Mouse (Mus musculus) central nervous system, embryonic 18 days (tissue): ENCODE measurements around the gene Tm7sf3. TPM values are rescaled to one million over a fixed set of nuclear protein-coding genes. Genes with fewer than 3 reads are reported as not detected.

Experiments
- polyA plus RNA-seq: library from polyadenylated mRNA; depleted of rRNA; stranded (reverse); fragments of >200 nt; gene quantifications from 2 replicates; pipeline ENCODE4 v1.2.3, GENCODE M21; 2012; rRNA removed

Tm7sf3 gene
- polyA plus RNA-seq, result 18.8 TPM in 2 replicates

DNA sequence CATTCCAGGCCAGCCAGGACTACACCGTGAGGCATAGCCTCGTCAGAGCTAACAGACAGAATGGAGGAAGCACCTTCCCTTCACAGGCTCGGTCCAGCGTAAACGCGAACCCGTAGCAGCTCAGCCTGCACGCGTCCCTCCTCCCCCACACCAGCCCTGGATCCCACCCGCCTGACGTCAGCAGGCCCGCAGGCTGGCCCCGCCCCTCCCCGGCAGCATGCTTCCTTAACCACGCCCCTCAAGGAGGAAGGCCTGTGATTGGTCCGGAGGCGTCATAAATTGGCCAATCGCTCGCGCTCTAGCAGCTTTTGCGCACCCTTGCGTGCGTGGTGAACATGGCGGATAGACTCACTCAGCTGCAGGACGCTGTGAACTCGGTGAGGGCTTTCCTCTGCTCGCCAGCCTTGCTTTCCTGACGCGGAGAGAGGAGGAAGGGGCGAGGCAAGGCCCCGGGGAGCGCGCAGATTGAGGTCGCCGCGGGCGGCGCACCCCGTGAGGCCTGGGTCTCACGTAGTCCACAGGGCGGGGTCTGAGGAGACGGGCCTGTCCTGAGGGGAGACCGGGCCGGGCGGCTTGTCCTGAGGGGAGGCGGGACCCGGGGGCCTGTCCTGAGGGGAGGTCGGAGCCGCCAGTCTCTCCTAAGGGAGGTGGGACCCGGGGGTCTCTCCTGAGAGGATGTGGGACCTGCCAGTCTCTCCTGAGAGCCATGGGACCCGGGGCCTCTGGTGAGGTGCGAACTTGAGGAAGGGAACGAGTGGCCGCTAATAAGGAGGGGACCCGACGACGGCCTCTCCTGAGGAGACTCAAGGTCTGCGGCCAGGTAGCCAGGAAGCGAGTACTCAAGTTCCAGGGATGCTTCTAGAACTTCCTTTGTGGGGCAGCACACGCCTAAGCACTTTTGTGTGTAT lies at the start of gene Tm7sf3, which contains the start of gene Med21:
TSS of gene Tm7sf3 (minus strand) at position 549 of the 908 bp plus-strand sequence.
TSS of gene Med21 (plus strand) at position 272 of the 908 bp plus-strand sequence.

DNA sequence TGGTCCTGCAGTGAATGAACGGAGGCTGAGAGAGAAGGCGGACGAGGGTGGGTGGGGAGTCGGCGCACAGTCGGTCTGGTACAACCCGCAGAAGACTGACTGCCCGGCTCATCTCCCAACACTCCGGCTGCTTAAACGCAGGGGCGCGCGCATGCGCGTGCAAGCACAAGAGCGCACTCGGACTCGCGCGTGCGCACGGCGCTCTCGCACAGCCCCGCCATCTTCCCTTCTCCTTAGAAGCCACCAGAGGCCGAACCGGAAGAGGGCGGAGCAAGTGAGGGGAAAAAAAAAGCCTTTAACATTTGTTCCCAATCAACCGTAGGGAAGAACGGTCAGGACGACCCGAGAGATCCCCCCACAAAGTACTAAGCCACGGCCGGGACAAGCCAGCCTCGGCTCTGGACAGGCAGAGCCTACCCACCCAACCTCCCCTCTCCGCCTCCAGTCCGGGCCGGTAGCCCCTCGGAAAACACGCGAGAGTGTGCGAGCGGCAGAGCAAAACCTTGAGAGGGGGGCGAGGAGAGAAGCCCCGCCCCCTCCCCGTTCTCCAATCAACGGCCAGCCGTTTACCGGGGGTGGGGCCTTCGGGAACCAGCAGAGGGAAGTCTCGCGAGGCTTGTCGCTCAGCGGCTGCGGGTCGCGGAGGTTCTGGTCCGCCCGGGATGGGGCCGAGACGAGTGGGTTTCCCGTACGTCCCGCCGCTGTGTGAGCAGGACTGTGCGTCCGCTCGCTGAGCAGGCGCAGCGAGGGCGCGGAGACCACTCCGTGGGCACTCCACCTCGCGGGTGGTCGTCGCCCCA lies 65.1 kb downstream of the Tm7sf3 start, which contains the start of gene Ints13:
TSS of gene Ints13 (minus strand) at position 526 of the 800 bp plus-strand sequence.

DNA sequence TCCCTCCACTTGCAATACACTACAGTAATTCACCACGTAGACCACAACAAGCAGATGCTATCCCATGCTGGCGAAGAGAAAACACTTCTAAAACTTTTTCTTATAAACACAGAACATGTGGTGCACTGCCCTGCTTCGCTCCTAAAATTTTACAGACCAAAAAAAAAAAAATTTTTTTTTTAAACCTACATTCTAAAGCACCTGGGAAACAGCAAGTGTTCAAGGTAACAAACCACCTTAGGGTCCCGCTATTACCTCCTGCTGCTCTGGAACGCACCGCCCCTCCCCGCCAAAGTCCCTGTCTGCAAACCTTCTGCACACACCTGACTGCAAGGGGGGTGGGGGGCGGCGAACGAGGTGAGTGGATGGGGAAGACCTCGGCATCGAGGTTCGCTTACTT lies 65.7 kb downstream of the Tm7sf3 start, which contains the start of gene Fgfr1op2:
TSS of gene Fgfr1op2 (plus strand) at position 301 of the 400 bp plus-strand sequence.

Other genes with a start within 250 kb of the Tm7sf3 start
- gene Itpr2, start 140.6 kb downstream of the Tm7sf3 start, polyA plus RNA-seq, result 2.2 and 2.7 TPM in 2 replicates
- gene Fgfr1op2, start 65.6 kb downstream of the Tm7sf3 start, polyA plus RNA-seq, result 31.7 and 33.6 TPM in 2 replicates
- 56.2 and 56.4 TPM in 2 replicates for gene Ints13, start 65.0 kb downstream of the Tm7sf3 start, polyA plus RNA-seq
- 82.2 and 90.9 TPM in 2 replicates for gene Med21, start 277 bp downstream of the Tm7sf3 start, polyA plus RNA-seq
- gene Stk38l, start 82.2 kb upstream of the Tm7sf3 start, polyA plus RNA-seq, result 6.9 and 7.2 TPM in 2 replicates
- 11.8 and 14.5 TPM in 2 replicates for gene Arntl2, start 153.2 kb upstream of the Tm7sf3 start, polyA plus RNA-seq
- not detected in 2 replicates for gene Smco2, start 207.3 kb upstream of the Tm7sf3 start, polyA plus RNA-seq
- 25.2 and 25.8 TPM in 2 replicates for gene Ppfibp1, start 245.7 kb upstream of the Tm7sf3 start, polyA plus RNA-seq